Mouse (Mus musculus) gastrocnemius, postnatal 14 days (tissue): ENCODE measurements around the gene Il4. TPM values are rescaled to one million over a fixed set of nuclear protein-coding genes. Genes with fewer than 3 reads are reported as not detected.

Experiments
- DNase-seq: peaks from one replicate; pipeline ENCODE4 v3.0.0; 2021; ENCODE audit warnings: mixed read lengths
- intact Hi-C: fragments of 180-260 bp; cut with DNase I; formaldehyde crosslinking; loops from one replicate; pipeline ENCODE4 v1.15.1; 2025; ENCODE audit warnings: low total_unique reads
- long read RNA-seq, 2 experiments: library from polyadenylated mRNA; stranded (forward); transcript quantifications; one replicate each; pipeline ENCODE4 v2.0.0; 2021
- total RNA-seq, 2 experiments: library from RNA; stranded (reverse); gene quantifications; 2 replicates each; pipeline ENCODE4 v1.2.3; 2021

The Il4 gene
- not detected for total RNA-seq
- long read RNA-seq, experiment 1, result 0 reads
- long read RNA-seq, experiment 2, result 0 reads

- no peak for DNase-seq
- intact Hi-C loops, result no loop called here
These were observed at the start of gene Il4 for GRCm38 (mm10) chr11:53618619-53619198. Gene Il4, minus strand, starts transcription at chr11:53618669.

GRCm38 (mm10) chr11:53664091-53664490 is 45.6 kb upstream of the Il4 start:
- no peak for DNase-seq
- intact Hi-C loops, result no loop called here

- no peak for DNase-seq
- intact Hi-C loops, result no loop called here
These were observed 44.6 kb upstream of the Il4 start for GRCm38 (mm10) chr11:53662794-53663674.

- intact Hi-C loops, result no loop called here
- DNase-seq, result no peak
These were observed 39.4 kb upstream of the Il4 start for GRCm38 (mm10) chr11:53657828-53658227.

GRCm38 (mm10) chr11:53657381-53657780 is 38.9 kb upstream of the Il4 start:
- no peak for DNase-seq
- intact Hi-C loops, result no loop called here

- no peak for DNase-seq
- intact Hi-C loops, result no loop called here
These were observed 38.2 kb upstream of the Il4 start for GRCm38 (mm10) chr11:53656558-53657202.

- intact Hi-C loops, result no loop called here
- no peak for DNase-seq
These were observed 36.6 kb upstream of the Il4 start for GRCm38 (mm10) chr11:53655043-53655442.

GRCm38 (mm10) chr11:53652427-53652826 is 34.0 kb upstream of the Il4 start:
- DNase-seq, result no peak
- intact Hi-C loops, result no loop called here

GRCm38 (mm10) chr11:53651441-53651840 is 33.0 kb upstream of the Il4 start:
- DNase-seq, result no peak
- intact Hi-C loops, result no loop called here

- intact Hi-C loops, result no loop called here
- DNase-seq, result no peak
These were observed 25.5 kb upstream of the Il4 start for GRCm38 (mm10) chr11:53644017-53644416.

GRCm38 (mm10) chr11:53642744-53643279 is 24.3 kb upstream of the Il4 start:
- DNase-seq, result no peak
- intact Hi-C loops, result no loop called here

- DNase-seq, result no peak
- intact Hi-C loops, result no loop called here
These were observed 19.4 kb upstream of the Il4 start for GRCm38 (mm10) chr11:53637803-53638260.

- DNase-seq, result no peak
- intact Hi-C loops, result no loop called here
These were observed 18.8 kb upstream of the Il4 start for GRCm38 (mm10) chr11:53637046-53637802.

GRCm38 (mm10) chr11:53636183-53636646 is 17.7 kb upstream of the Il4 start:
- intact Hi-C loops, result no loop called here

GRCm38 (mm10) chr11:53635590-53636182 is 17.2 kb upstream of the Il4 start:
- no peak for DNase-seq

More at GRCm38 (mm10) chr11:53636183-53636646, 17.7 kb upstream of the Il4 start:
- peak; percentile 16 for DNase-seq

GRCm38 (mm10) chr11:53634556-53634955 is 16.1 kb upstream of the Il4 start, which contains the start of gene Il13:
Gene Il13, minus strand, starts transcription at chr11:53634702.
- no peak for DNase-seq
- intact Hi-C loops, result loop anchor here (5.0 kb wide), 1 partner anchor 47 kb away; no protein-coding TSS in a partner anchor

More at GRCm38 (mm10) chr11:53635590-53636182, 17.2 kb upstream of the Il4 start:
- intact Hi-C loops, result no loop called here

GRCm38 (mm10) chr11:53633644-53634043 is 15.2 kb upstream of the Il4 start:
- DNase-seq, result no peak
- intact Hi-C loops, result loop anchor here (5.0 kb wide), 1 partner anchor 46 kb away; no protein-coding TSS in a partner anchor

GRCm38 (mm10) chr11:53632122-53632733 is 13.8 kb upstream of the Il4 start:
- DNase-seq, result no peak
- intact Hi-C loops, result loop anchor here (5.0 kb wide), 1 partner anchor 45 kb away; no protein-coding TSS in a partner anchor
